Mouse (Mus musculus) brain, adult 2 months (tissue): ENCODE data around the gene Dscaml1.

ENCODE experiments used
- DNase-seq: peaks from one replicate; pipeline ENCODE4 v3.0.0; 2011; ENCODE audit warnings: low read depth, low spot score

Gene Dscaml1

DNA sequence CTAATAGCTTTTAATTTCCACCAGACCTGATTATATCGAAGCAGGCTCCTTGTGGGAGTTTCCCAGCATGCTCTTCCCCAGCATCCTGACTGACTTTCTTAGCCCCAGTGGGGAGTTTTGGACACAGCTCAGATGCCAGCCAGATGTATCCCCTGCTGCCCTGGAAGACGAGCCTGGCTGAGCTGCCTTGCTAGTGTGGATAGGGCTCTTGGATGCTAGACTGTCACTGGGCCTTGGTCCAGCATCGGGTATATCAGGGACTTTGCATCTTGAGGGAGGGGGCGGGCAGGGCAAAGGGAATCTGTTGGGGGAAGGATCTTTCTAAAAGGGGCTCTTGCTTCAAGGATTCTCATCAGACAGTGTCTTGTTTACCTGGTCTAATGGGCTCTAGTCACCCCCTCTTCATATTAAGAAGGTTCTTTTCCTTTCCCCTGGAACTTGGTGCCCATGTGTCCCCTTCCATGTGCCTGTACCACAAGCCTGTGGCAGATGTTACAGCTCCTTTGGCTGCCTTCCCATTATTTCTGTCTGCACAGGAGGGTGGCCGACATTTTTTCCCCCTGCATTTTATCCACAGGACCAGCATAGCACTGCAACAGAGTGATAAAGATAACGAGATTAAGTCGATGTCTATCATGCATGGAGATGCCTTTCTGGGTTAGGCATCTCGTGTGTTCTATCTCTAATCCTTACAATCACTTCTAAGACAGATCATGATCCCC lies 28.6 kb downstream of the Dscaml1 start:
- DNase-seq, result no peak

DNA sequence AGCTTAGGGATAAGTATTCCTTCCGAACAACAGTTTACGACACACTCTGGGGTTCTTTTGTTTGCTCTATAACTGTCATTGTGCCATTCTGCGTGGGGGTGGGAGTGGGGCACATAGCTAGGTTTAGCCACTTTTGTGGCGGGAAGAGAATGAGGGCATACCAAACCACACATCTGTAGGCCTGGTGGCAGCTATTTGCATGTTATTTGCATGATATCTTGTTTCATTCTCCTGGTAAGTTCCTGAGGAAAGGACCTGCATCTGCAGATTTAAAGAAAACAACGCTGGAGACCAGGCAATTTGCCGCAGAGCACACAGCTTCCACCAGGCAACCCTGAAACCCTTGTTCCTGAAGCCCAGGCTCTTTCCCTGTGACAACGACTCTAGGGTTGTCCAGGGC lies 30.8 kb downstream of the Dscaml1 start:
- no peak for DNase-seq

DNA sequence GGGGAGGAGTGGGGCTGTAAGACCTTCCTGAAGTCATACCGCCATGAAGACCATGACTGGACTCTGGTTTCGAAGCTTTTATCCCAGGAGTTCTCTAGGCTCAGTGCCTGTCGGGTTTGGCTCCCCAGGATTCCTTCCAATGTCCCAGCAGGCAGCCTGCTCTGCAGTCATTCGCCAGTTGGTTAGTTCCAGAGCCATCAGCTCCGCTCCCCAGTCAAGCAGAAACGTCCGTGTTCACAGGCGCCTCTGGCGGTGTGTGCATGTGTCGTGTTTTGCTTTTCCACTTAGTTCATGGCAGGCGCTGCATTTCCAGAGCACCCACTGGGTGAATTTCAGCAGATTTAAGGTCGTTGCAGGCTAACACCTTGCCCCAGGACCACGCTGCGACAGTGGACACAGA lies 31.9 kb downstream of the Dscaml1 start:
- peak; percentile 66 for DNase-seq

GRCm38 (mm10) chr9:45465396-45466019 lies 39.1 kb downstream of the Dscaml1 start:
- no peak for DNase-seq

- DNase-seq, result no peak
These were observed 41.8 kb downstream of the Dscaml1 start for GRCm38 (mm10) chr9:45468235-45468634.

DNA sequence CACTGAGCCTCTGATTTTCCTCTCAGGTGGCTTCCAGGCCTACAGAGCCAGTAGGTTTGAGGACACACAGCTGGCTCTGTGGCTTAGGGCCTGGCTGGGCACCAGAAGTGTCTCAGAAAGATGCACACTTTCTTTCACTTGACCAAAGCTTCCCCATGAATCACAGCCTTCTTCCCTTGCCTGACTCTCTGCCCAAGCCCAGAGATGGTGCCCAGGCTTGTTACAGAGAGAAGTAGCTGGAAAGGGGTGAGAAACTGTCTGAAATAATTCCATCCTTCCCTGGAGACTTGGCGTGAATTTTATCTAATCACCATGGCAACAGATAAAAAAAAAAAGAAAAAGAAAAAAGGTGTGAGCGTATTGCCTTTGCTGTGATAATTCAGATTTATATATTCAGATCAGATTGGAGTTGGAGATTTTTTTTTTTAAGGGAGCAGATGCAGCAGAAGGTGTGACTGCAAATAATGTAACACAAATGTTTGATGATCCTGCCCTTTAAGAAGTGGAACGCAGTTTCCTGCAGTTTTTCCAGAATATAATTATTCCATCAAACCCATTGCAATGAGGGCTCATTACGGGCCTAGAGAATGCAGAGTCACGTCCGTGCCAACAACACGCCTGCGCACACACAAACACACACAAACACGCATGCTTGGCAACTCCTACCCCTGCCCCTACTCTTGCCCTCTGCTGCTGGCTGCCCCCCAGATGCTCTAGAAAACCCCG lies 44.5 kb downstream of the Dscaml1 start:
- DNase-seq, result peak; percentile 87

- DNase-seq, result peak; percentile 54
These were observed 45.3 kb downstream of the Dscaml1 start for GRCm38 (mm10) chr9:45471691-45472090.

- DNase-seq, result no peak
These were observed 48.4 kb downstream of the Dscaml1 start for GRCm38 (mm10) chr9:45474874-45475273.

GRCm38 (mm10) chr9:45480936-45481335 lies 54.5 kb downstream of the Dscaml1 start:
- peak; percentile 61 for DNase-seq

GRCm38 (mm10) chr9:45486665-45487074 lies 60.2 kb downstream of the Dscaml1 start:
- DNase-seq, result no peak

DNA sequence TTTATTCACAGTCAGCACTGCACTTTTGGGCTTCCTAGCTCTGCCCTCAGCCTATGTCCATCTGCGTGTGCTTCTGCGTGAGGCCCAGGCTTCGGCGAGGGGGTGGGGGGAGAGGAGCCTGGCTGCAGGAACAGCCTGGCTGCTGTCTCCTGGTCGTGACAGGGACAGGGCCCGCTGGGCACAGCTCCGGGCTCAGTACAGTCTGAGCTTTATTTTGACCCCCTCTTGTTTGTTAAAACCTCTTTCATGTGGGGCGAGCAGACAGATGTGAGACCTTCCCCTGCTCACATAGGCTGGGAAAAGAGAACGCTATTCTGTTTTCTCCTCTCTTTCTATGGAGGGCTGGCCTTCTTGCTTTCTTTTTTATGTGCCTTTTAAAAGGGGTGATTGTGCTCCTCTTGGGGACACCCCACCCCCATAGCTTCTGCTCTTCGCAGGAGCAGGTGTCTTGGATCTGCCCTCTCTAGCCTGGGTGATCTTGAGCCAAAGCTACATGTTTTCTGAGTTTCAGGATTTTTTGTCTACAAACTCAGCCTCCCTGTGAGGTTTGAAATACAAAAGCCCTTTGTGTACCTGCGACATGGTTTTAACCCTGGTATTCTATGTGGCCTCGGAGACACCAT lies 60.9 kb downstream of the Dscaml1 start:
- peak; percentile 90 for DNase-seq

DNA sequence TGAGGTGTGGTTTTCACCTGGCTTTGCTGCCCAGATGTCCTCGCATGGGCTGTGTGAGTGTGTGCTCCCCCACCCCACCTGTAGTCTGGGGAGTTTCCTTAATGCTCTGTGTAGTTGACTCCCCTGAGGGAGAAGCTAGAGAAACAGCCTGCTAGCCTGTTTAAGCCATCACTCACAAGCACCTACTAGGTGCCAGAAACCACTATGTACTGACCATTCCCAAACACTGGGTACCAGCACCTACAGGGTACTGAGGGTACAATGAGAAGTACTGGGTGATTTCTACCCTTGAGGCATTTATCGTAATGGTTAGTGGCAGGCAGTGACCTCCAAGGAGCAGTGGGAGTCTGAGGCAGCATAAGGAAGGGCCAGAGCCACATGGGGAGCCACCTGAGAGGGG lies 64.5 kb downstream of the Dscaml1 start:
- no peak for DNase-seq

GRCm38 (mm10) chr9:45494889-45495288 lies 68.5 kb downstream of the Dscaml1 start:
- DNase-seq, result no peak

DNA sequence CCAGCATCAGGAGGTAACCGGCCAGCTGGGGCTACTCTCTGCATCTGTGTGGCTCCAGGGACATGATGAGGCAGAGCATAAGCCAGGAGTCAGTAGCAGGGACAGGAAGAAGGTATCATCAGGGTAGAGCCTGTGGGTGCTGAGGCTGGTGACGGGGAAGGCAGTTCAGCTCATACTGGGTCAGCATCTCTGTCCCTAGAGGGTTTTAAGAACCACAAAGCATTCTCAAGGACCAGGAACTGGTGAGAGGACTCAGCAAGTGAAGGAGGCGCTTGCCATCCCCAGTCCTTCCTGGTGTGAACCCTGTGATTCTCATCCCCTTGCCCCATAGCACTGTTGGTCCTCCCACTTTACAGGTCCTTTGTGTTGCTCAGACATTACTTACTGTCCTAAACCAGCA lies 69.9 kb downstream of the Dscaml1 start:
- no peak for DNase-seq

DNA sequence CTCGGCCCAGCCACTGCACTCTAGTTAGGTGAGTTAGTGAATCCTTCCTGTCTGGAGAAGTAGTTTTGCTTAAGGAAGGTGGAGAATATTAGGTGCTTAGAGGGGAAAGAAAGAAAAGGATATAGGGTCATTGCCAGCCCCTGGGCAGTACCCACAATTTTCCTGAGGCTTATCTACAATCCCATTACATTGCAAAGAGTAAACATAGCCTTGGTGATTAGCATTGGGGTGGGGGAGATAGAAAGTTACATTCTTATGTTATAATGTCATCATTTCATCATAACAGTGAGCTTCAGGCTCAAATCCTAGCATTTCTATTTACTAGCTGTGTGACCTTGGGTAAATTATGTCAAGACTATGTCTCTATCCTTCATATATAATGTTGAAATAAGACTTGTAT lies 70.5 kb downstream of the Dscaml1 start:
- no peak for DNase-seq

- peak; percentile 56 for DNase-seq
These were observed 72.8 kb downstream of the Dscaml1 start for GRCm38 (mm10) chr9:45499267-45499666.

- no peak for DNase-seq
These were observed 73.7 kb downstream of the Dscaml1 start for GRCm38 (mm10) chr9:45500071-45500595.

GRCm38 (mm10) chr9:45501295-45501927 lies 75.0 kb downstream of the Dscaml1 start:
- DNase-seq, result no peak

DNA sequence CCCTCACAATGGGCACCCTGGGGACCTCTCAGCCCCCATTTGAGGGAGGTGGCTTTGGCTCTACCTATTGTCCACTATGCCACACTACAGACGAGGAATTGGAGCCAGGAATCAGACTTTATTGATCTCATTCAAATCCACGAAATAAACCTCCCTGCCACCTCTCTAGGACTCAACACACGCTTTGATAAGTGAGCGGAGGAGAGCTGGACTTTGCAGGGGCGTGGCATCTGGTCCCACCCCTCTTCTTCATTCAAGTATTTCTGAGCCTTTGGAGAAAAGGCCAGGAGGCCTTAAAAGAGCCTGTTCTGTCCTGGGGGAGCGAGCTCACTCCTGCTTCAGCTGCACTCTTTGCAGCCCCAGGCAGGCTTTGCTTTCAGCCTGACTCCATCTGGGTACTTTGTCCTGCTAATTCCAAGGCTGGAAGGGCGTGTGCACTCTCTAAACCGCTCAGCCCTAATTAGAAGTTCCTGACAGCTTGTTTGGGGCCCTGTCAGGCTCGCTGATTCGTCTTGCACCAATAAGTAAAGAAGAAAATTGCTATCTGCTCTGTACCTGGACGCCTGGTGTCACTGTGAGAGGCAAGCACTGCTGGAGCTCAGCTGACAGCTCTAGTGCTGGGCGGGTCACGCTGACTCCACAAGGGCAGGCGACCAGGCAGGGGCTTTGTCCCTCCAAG lies 75.7 kb downstream of the Dscaml1 start:
- peak; percentile 42 for DNase-seq

DNA sequence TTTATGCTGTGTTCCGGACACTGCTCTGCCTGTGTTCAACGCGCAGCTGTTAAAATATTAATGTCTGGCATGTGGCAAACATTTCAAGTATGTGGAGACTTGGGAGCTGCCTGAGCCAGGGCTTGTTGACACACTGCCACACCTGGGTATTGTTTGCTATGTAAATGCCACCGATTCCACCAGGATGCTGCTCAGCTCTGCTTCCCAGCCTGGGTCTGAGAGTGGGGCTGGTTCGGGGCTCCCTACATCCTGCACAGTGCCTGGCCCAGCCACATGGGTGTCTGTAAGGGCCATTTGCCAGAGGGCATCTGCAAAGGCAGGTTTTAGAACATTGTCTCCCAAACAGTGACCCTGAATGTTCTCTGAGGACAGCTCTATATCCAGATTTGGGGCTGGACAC lies 78.5 kb downstream of the Dscaml1 start:
- no peak for DNase-seq

- DNase-seq, result peak; percentile 59
These were observed 79.1 kb downstream of the Dscaml1 start for GRCm38 (mm10) chr9:45505487-45505939.
